Mouse (Mus musculus): ENCODE results near the gene Olfr90. TPM values are rescaled to one million over a fixed set of nuclear protein-coding genes. Genes with fewer than 3 reads are reported as not detected.
A peak's percentile ranks its signal among the peaks of the same experiment; 100 is the strongest.

The Olfr90 gene
- polyA plus RNA-seq, 1 experiment from 2014 or later: not detected

DNA sequence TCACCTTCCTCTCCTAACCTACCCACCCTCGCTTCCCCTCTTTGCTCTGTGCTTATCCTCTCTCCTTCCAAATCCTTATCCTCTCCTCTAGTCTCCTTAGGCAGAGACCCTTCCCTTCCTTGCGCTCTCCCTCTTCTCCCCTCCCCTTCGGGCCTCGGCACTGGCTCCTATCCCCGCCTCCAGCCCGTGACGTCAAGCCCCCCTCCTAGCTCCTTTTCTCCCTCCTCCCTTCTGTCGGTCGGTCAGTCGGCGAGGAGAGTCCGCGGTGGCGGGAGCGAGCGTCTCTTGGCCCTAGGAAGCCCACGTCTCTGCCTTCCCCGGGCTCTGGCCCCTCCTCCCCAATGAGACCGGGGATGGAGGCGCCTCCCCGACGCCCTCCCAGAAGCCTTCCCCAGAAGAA lies 37.9 kb downstream of the Olfr90 start:
- peak overlapping the region; percentile 46 for H3K4me2 ChIP-seq (ENCODE audit: low read depth, low read length)
- H3K4me1 ChIP-seq (ENCODE audit: control insufficient read depth, low read depth, low read length): peaks cover 3% of the 10 kb centered on the region
- no peak overlapping the region for H3K9ac ChIP-seq (ENCODE audit: low read depth, low read length)
- H3K9me3 ChIP-seq (replicated peaks; ENCODE audit: control insufficient read depth, low read length): no peaks in the 10 kb centered on the region
- H3K36me3 ChIP-seq (ENCODE audit: control insufficient read depth, insufficient read depth): no peaks in the 10 kb centered on the region
- H3K4me3 ChIP-seq (ENCODE audit: low read depth, low read length): peak overlapping the region; percentile 31
- H3K27ac ChIP-seq (ENCODE audit: low read length): no peak overlapping the region
- H3K27me3 ChIP-seq (ENCODE audit: control insufficient read depth, insufficient read depth, low read depth, low read length): peaks cover 57% of the 10 kb centered on the region
- ATAC-seq (ENCODE audit: low read depth): no peak
- under 1% methylated on average over 22 of the region's 22 CpGs for WGBS (ENCODE audit: insufficient replicate concordance)

DNA sequence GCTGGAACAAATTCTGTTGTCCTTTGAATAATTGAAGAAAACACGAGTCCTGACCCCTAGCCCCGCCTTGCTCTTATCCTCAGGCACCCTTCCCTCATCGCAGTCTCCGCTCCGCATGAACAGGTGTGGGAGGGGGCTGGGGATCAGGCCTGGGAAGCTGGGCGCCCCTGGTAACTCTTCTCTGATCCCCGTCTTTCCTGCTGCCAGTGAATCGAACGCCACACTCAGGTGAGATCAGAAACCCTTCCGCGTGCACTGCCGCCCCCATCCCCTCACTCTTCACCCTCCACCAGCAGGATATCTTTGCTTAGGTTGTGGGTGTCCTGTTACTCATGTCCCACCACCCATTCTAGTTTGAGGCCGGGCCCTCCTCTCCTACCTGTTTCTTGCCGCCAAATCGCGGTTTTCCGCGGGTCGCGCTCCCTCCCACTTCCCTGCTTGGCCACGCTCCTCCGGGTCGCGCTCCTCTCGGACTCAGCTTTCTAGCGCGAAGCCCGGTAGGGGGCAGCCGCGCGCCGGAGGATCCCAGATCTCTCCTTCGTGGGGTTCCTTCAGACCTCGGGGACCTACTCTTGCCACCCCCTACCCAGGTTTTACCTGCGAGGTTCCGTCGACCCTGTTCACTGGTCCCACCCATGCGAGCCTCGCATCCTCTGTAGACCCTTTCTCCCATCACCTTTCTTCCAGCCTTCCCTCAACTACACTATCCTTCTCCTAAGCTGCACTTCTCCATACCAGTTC lies 38.6 kb downstream of the Olfr90 start:
- no peaks in the 10 kb centered on the region for H3K9me3 ChIP-seq (replicated peaks; ENCODE audit: control insufficient read depth, low read length)
- peaks cover 64% of the 10 kb centered on the region for H3K27me3 ChIP-seq (ENCODE audit: control insufficient read depth, insufficient read depth, low read depth, low read length)
- peak overlapping the region; percentile 6; the same call in 1 of the 2 replicates for H3K4me3 ChIP-seq (ENCODE audit: low read depth, low read length)
- H3K36me3 ChIP-seq (ENCODE audit: control insufficient read depth, insufficient read depth): no peaks in the 10 kb centered on the region
- H3K27ac ChIP-seq (ENCODE audit: low read length): no peak overlapping the region
- H3K4me1 ChIP-seq (ENCODE audit: control insufficient read depth, low read depth, low read length): peaks cover 3% of the 10 kb centered on the region
- ATAC-seq (ENCODE audit: low read depth): no peak
- 5% methylated on average over 39 of the region's 39 CpGs for WGBS (ENCODE audit: insufficient replicate concordance)
- no peak overlapping the region for H3K9ac ChIP-seq (ENCODE audit: low read depth, low read length)
- H3K4me2 ChIP-seq (ENCODE audit: low read depth, low read length): peak overlapping the region; percentile 46

DNA sequence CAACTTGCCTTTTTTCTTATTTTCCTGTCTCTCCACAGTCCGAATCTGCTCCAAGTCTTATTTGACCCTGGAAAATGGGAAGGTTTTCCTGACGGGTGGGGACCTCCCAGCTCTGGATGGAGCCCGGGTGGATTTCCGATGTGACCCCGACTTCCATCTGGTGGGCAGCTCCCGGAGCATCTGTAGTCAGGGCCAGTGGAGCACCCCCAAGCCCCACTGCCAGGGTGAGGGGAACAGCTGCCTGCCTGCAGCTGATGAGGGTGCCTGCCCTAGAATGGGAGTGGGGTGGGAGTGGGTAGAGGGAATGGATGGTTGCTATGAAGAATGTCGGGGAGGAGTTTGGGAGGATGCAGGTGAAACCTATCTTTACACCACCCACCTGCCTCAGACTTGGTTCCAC lies 39.9 kb downstream of the Olfr90 start:
- no peak for ATAC-seq (ENCODE audit: low read depth)
- H3K36me3 ChIP-seq (ENCODE audit: control insufficient read depth, insufficient read depth): no peaks in the 10 kb centered on the region
- H3K27me3 ChIP-seq (ENCODE audit: control insufficient read depth, insufficient read depth, low read depth, low read length): peaks cover 64% of the 10 kb centered on the region
- H3K4me1 ChIP-seq (ENCODE audit: control insufficient read depth, low read depth, low read length): peaks cover 3% of the 10 kb centered on the region
- H3K4me2 ChIP-seq (ENCODE audit: low read depth, low read length): no peak overlapping the region
- H3K27ac ChIP-seq (ENCODE audit: low read length): no peak overlapping the region
- no peaks in the 10 kb centered on the region for H3K9me3 ChIP-seq (replicated peaks; ENCODE audit: control insufficient read depth, low read length)
- no peak overlapping the region for H3K4me3 ChIP-seq (ENCODE audit: low read depth, low read length)
- WGBS (ENCODE audit: insufficient replicate concordance): 46% methylated on average over 7 of the region's 7 CpGs
- H3K9ac ChIP-seq (ENCODE audit: low read depth, low read length): no peak overlapping the region

DNA sequence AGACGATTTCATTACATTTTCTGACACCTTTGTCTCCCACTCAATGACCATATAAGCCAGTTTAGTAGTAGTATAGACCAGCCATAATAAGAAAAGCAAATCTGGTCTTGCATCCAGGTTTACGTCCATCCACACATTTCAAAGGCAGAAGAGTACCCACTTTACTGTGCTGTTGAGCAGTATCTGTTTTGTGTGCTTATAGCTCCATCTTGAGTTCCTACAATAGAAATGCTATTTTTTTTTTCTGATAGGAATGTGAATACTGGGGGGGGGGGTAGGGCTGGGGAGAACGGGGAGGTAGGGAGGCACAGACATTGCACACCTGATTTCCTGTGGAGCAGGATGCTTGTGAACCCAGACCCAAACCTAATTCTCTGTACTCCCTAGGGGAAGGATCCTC lies 40.3 kb downstream of the Olfr90 start:
- 24% methylated on average over 3 of the region's 3 CpGs for WGBS (ENCODE audit: insufficient replicate concordance)
- H3K4me1 ChIP-seq (ENCODE audit: control insufficient read depth, low read depth, low read length): peaks cover 3% of the 10 kb centered on the region
- H3K27ac ChIP-seq (ENCODE audit: low read length): no peak overlapping the region
- H3K4me3 ChIP-seq (ENCODE audit: low read depth, low read length): no peak overlapping the region
- ATAC-seq (ENCODE audit: low read depth): no peak
- H3K9ac ChIP-seq (ENCODE audit: low read depth, low read length): no peak overlapping the region
- H3K4me2 ChIP-seq (ENCODE audit: low read depth, low read length): no peak overlapping the region
- H3K27me3 ChIP-seq (ENCODE audit: control insufficient read depth, insufficient read depth, low read depth, low read length): peaks cover 64% of the 10 kb centered on the region
- no peaks in the 10 kb centered on the region for H3K36me3 ChIP-seq (ENCODE audit: control insufficient read depth, insufficient read depth)
- no peaks in the 10 kb centered on the region for H3K9me3 ChIP-seq (replicated peaks; ENCODE audit: control insufficient read depth, low read length)

DNA sequence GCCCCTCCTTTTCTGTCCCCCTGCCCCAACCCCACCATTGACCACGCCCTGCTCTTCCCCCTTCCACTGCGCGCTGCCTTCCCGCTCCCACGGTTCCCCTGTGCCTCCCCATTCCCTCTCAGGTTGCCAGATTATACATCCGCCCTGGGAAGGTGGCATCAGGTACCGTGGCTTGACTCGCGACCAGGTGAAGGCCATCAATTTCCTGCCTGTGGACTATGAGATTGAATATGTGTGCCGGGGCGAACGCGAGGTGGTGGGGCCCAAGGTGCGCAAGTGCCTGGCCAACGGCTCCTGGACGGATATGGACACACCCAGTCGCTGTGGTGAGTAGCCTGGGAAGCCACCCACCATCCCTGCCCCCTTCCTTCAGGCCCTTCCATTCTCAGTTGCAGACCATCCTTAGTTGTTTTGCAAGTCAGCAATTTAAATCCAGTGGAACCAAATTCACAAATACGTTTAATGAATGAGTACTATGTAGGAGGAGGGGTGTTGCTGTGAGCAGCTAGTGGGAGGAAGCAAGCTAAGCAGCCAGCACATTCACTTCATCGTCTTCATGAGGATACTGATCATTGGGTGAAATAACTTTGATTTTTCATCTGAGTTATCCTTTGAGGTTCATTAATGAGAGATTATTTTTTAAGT lies 40.8 kb downstream of the Olfr90 start:
- Histone ChIP-seq H3K4me1 (ENCODE audit: control insufficient read depth, low read depth, low read length) (peaks cover 3% of the 10 kb centered on the region), H3K27me3 (ENCODE audit: control insufficient read depth, insufficient read depth, low read depth, low read length) (peaks cover 64% of the 10 kb centered on the region), H3K27ac (ENCODE audit: low read length) (no peak overlapping the region), H3K9me3 (replicated peaks; ENCODE audit: control insufficient read depth, low read length) (no peaks in the 10 kb centered on the region), H3K4me2 (ENCODE audit: low read depth, low read length) (no peak overlapping the region), H3K4me3 (ENCODE audit: low read depth, low read length) (no peak overlapping the region), H3K36me3 (ENCODE audit: control insufficient read depth, insufficient read depth) (no peaks in the 10 kb centered on the region), H3K9ac (ENCODE audit: low read depth, low read length) (no peak overlapping the region)
- ATAC-seq (ENCODE audit: low read depth): no peak
- 35% methylated on average over 19 of the region's 19 CpGs for WGBS (ENCODE audit: insufficient replicate concordance)

DNA sequence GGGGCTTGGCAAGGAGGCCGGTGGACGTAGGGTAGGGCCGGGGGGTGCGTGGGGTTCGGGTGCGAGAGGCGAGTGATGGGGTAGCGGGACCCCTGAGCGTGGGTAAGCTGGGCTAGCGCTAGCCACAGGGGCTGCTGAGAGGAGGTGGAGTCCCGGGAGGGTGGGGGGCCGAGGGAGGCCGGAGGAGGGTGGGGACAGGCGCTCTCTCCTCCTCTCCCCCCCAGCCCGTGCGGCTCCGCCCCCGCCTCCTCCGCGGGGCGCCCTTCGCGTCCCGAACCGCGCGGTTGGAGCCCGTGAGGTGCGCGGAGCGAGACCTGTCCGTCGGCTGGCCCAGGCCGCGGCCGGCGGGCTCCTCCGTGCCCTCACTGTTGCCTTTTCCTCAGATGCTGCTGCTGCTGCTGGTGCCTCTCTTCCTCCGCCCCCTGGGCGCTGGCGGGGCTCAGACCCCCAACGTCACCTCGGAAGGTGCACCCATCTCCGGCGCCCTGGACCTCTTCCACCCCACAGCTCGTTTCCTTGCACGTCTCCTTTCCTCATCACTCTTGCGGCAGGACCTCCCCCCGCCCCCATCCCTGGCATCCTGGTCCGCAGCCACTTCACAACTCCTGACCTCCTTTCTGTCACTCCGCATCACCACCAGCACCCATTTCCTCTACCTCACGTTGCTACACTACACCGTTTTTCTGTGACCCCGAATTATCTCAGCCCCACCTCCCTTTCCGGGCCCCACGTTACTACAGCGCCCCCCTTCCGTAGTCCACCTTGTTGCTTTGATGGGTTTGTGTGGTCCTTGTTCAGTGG lies 41.8 kb downstream of the Olfr90 start:
- ATAC-seq (ENCODE audit: low read depth): peak; percentile 55
- Histone ChIP-seq H3K27ac (ENCODE audit: low read length) (no peak overlapping the region), H3K9ac (ENCODE audit: low read depth, low read length) (peak overlapping the region; percentile 61), H3K4me2 (ENCODE audit: low read depth, low read length) (peak overlapping the region; percentile 73), H3K36me3 (ENCODE audit: control insufficient read depth, insufficient read depth) (no peaks in the 10 kb centered on the region), H3K4me3 (ENCODE audit: low read depth, low read length) (peak overlapping the region; percentile 61), H3K9me3 (replicated peaks; ENCODE audit: control insufficient read depth, low read length) (no peaks in the 10 kb centered on the region), H3K27me3 (ENCODE audit: control insufficient read depth, insufficient read depth, low read depth, low read length) (peaks cover 64% of the 10 kb centered on the region), H3K4me1 (ENCODE audit: control insufficient read depth, low read depth, low read length) (peaks cover 3% of the 10 kb centered on the region)
- WGBS (ENCODE audit: insufficient replicate concordance): 2% methylated on average over 37 of the region's 58 CpGs

DNA sequence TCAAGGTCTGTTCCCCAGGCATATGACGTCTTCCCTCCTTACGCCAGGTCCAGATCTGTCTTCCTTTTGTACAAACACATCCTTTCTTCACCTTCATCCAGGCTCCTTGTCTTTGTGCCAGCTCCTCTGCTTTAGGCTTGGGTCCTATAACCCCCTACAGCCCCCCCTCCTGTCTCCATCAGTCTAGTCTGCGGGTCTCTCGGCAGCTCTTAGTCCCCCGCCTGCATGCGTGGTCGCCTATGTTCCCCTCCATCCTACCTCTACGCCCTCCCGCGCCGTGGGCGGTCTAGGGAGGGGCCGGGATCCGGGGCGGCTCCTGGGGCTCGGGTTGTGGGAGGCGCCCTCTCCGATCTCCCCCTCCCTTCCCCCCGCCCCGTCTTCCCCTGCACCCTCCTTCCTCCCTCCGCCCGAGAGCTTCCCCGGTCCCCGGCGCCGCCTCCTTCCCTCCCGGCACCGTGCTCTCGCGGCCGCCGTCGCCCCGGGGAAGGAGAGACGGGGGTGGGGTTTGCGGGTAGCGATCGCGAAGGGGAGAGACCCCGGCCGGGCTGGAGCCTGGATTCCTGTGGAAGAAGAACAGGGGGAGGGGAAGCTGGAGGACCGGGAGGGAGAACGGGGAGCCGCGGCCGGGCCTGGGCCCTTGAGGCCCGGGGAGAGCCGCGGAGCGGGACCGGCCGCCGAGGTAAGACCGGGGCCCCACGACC lies 42.5 kb downstream of the Olfr90 start, which contains the start of gene Gabbr1:
TSS of gene Gabbr1 (plus strand) at position 356 of the 701 bp plus-strand sequence.
- Histone ChIP-seq H3K27me3 (ENCODE audit: control insufficient read depth, insufficient read depth, low read depth, low read length) (peaks cover 59% of the 10 kb centered on the region), H3K36me3 (ENCODE audit: control insufficient read depth, insufficient read depth) (no peaks in the 10 kb centered on the region), H3K4me2 (ENCODE audit: low read depth, low read length) (peak within 1 kb of the TSS; percentile 73), H3K9me3 (replicated peaks; ENCODE audit: control insufficient read depth, low read length) (no peaks in the 10 kb centered on the region), H3K27ac (ENCODE audit: low read length) (no peak within 1 kb of the TSS), H3K9ac (ENCODE audit: low read depth, low read length) (peak within 1 kb of the TSS; percentile 61), H3K4me3 (ENCODE audit: low read depth, low read length) (peak within 1 kb of the TSS; percentile 61), H3K4me1 (ENCODE audit: control insufficient read depth, low read depth, low read length) (peaks cover 3% of the 10 kb centered on the region)
- under 1% methylated on average over 37 of the region's 55 CpGs for WGBS (ENCODE audit: insufficient replicate concordance)
- peak; percentile 73 for ATAC-seq (ENCODE audit: low read depth)

DNA sequence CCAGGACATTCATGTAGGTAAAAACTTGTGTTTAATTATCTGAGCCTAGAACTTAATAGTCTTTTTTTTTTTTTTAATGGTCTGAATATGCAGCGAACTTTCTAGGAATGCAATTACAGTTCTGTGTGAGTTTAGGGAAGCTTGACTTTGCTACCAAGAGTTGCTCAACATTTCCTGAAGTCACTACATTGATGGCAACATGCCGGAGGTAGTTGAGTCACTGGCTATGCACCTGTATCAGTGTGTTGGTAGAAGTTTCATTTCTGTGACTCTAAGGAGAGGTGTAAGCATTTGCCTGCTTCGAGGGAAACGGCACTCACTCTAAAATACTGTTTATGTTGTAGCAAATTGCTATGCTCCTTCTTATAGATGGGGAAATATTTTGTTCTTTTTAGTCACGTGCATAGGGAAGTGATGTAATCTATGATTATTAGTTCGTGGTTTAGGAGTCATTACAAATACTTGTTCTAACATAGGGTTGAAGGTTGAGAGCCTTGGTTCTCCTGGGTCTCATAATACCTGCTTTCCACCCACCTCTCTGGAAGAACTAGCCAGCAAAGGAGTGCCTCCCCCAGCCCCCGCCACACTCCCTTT lies 43.6 kb downstream of the Olfr90 start:
- H3K4me3 ChIP-seq (ENCODE audit: low read depth, low read length): no peak overlapping the region
- ATAC-seq (ENCODE audit: low read depth): no peak
- 30% methylated on average over 7 of the region's 7 CpGs for WGBS (ENCODE audit: insufficient replicate concordance)
- H3K9ac ChIP-seq (ENCODE audit: low read depth, low read length): no peak overlapping the region
- no peak overlapping the region for H3K4me2 ChIP-seq (ENCODE audit: low read depth, low read length)
- no peaks in the 10 kb centered on the region for H3K36me3 ChIP-seq (ENCODE audit: control insufficient read depth, insufficient read depth)
- H3K27ac ChIP-seq (ENCODE audit: low read length): no peak overlapping the region
- peaks cover 49% of the 10 kb centered on the region for H3K27me3 ChIP-seq (ENCODE audit: control insufficient read depth, insufficient read depth, low read depth, low read length)
- H3K9me3 ChIP-seq (replicated peaks; ENCODE audit: control insufficient read depth, low read length): no peaks in the 10 kb centered on the region
- H3K4me1 ChIP-seq (ENCODE audit: control insufficient read depth, low read depth, low read length): peaks cover 3% of the 10 kb centered on the region
